Comparison of ENCODE assay signal across 11 mouse cellular contexts in the genomic region with DNA sequence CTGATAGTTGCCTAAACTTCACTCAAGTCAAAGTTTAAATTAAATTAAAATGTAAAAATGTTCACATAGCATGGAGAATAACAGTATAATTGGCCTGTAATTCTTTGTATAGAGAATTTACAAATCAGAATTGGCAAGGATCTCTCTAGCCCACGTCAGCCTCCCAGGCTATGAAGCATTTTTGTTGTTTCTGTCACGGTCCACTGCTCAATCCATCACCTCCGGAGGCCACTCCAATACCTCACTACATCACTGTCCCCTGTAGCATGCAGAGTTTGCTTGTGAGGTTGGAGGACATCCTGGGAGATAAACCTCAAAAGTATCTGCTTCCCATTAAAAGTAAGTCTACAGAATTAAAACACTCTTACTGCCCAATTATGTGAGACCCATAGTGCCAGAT.
"Had no signal": no experiment of that assay in that cellular context is flagged by ENCODE, and none has a peak within 500 bp of the region (broad histone marks: within the 10 kb centered on the region; RNA-seq: fewer than 3 reads in every experiment).

No protein-coding gene starts in this region.

- DNase-seq: left cerebral cortex, postnatal 4 days; liver; liver, embryonic 13.5 days; liver, postnatal 0 days; lung, adult 18-20 months; lung, adult 2 months; lung, embryonic 14.5 days; lung, postnatal 14 days; lung, postnatal 36 days; lung, postnatal 4 days; midbrain, embryonic 14.5 days had no signal
